Mouse (Mus musculus) cortical plate, adult 2 months (tissue): ENCODE measurements around the gene Wfdc6a. TPM values are rescaled to one million over a fixed set of nuclear protein-coding genes. Genes with fewer than 3 reads are reported as not detected.

ENCODE experiments used
- H3K27ac ChIP-seq: fragments of 200-500 bp; 2 replicates; pipeline ENCODE4 v1.5.1; 2012; ENCODE audit warnings: low read length, control low read depth, inconsistent platforms; ENCODE audit not compliant: insufficient read depth
- H3K4me1 ChIP-seq: fragments of 200-500 bp; 2 replicates; pipeline ENCODE4 v1.6.1; 2011; ENCODE audit warnings: low read length; ENCODE audit not compliant: control insufficient read depth, insufficient read depth
- H3K4me3 ChIP-seq: fragments of 200-500 bp; 2 replicates; pipeline ENCODE4 v1.5.1; 2011; ENCODE audit warnings: mild to moderate bottlenecking, low read length, control low read depth; ENCODE audit not compliant: insufficient read depth
- CTCF ChIP-seq: fragments of 200-500 bp; IDR thresholded peaks from 2 replicates; pipeline ENCODE4 v1.5.1; 2011; ENCODE audit warnings: mild to moderate bottlenecking, control low read depth, low read length; ENCODE audit not compliant: insufficient read depth; ENCODE audit errors: extremely low read depth
- POLR2A ChIP-seq: fragments of 200-500 bp; IDR thresholded peaks from 2 replicates; pipeline ENCODE4 v1.6.1; 2011; ENCODE audit warnings: mild to moderate bottlenecking, low read length, control low read depth; ENCODE audit not compliant: insufficient read depth; ENCODE audit errors: extremely low read depth
- polyA plus RNA-seq: library from polyadenylated mRNA; depleted of rRNA; stranded (reverse); fragments of >200 nt; gene quantifications from 2 replicates; pipeline ENCODE4 v1.2.3, GENCODE M21; 2012; rRNA removed

Wfdc6a gene
- polyA plus RNA-seq, 1 experiment, result not detected

- no peaks in the 10 kb centered on the region for H3K4me1 ChIP-seq
- H3K4me3 ChIP-seq, result no peak overlapping the region
- TF ChIP-seq POLR2A (no peak), CTCF (no peak)
- no peak overlapping the region for H3K27ac ChIP-seq
Observed at GRCm38 (mm10) chr2:164534315-164534714, 50.9 kb downstream of the Wfdc6a start.

- H3K4me3 ChIP-seq, result no peak overlapping the region
- no peak overlapping the region for H3K27ac ChIP-seq
- H3K4me1 ChIP-seq, result no peaks in the 10 kb centered on the region
- TF ChIP-seq POLR2A (no peak), CTCF (peak; percentile 86)
Observed at GRCm38 (mm10) chr2:164531169-164531568, 54.1 kb downstream of the Wfdc6a start.

Other genes starting within 250 kb of the Wfdc6a start
- gene Slpi, start 196.4 kb downstream of the Wfdc6a start, polyA plus RNA-seq, result 0.33 and 1.5 TPM in 2 replicates
- 1.1 and 1.3 TPM in 2 replicates for gene Rbpjl, start 182.3 kb downstream of the Wfdc6a start, polyA plus RNA-seq
- gene Matn4, start 180.3 kb downstream of the Wfdc6a start, polyA plus RNA-seq, result 16.2 and 17.4 TPM in 2 replicates
- gene Sdc4, start 141.6 kb downstream of the Wfdc6a start, polyA plus RNA-seq, result 47.1 and 50.7 TPM in 2 replicates
- gene Sys1, start 128.5 kb downstream of the Wfdc6a start, polyA plus RNA-seq, result 58.1 and 64.5 TPM in 2 replicates
- gene Gm20458, start 124.5 kb downstream of the Wfdc6a start, polyA plus RNA-seq, result 7.4 and 9.5 TPM in 2 replicates
- not detected in 2 replicates for gene Trp53tg5, start 111.7 kb downstream of the Wfdc6a start, polyA plus RNA-seq
- 250 and 313 TPM in 2 replicates for gene Dbndd2, start 99.3 kb downstream of the Wfdc6a start, polyA plus RNA-seq
- gene Pigt, start 87.9 kb downstream of the Wfdc6a start, polyA plus RNA-seq, result 71.6 and 73.6 TPM in 2 replicates
- 0.49 and 1.3 TPM in 2 replicates for gene Wfdc2, start 23.0 kb downstream of the Wfdc6a start, polyA plus RNA-seq
- gene Spint3, start 12.0 kb downstream of the Wfdc6a start, polyA plus RNA-seq, result not detected in 2 replicates
- gene Eppin, start 8.1 kb upstream of the Wfdc6a start, polyA plus RNA-seq, result not detected in 2 replicates
- gene Wfdc6b, start 28.1 kb upstream of the Wfdc6a start, polyA plus RNA-seq, result not detected in 2 replicates
- not detected in 2 replicates for gene Wfdc8, start 28.2 kb upstream of the Wfdc6a start, polyA plus RNA-seq
- gene Wfdc16, start 53.3 kb upstream of the Wfdc6a start, polyA plus RNA-seq, result not detected in 2 replicates
- not detected in 2 replicates for gene Wfdc10, start 70.6 kb upstream of the Wfdc6a start, polyA plus RNA-seq
- not detected in 2 replicates for gene Wfdc9, start 71.1 kb upstream of the Wfdc6a start, polyA plus RNA-seq
- gene Wfdc11, start 88.6 kb upstream of the Wfdc6a start, polyA plus RNA-seq, result not detected in 2 replicates
- not detected in 2 replicates for gene Wfdc13, start 99.7 kb upstream of the Wfdc6a start, polyA plus RNA-seq
- gene Spint4, start 113.1 kb upstream of the Wfdc6a start, polyA plus RNA-seq, result not detected in 2 replicates
- gene Spint5, start 129.9 kb upstream of the Wfdc6a start, polyA plus RNA-seq, result not detected in 2 replicates
- 2.4 and 2.6 TPM in 2 replicates for gene Wfdc3, start 160.5 kb upstream of the Wfdc6a start, polyA plus RNA-seq
- gene Dnttip1, start 160.5 kb upstream of the Wfdc6a start, polyA plus RNA-seq, result 35.5 and 36.4 TPM in 2 replicates
- gene Ube2c, start 184.5 kb upstream of the Wfdc6a start, polyA plus RNA-seq, result 1.4 and 3.0 TPM in 2 replicates
- gene Tnnc2, start 194.5 kb upstream of the Wfdc6a start, polyA plus RNA-seq, result 1.3 and 1.6 TPM in 2 replicates
- gene Snx21, start 200.4 kb upstream of the Wfdc6a start, polyA plus RNA-seq, result 55.7 and 64.2 TPM in 2 replicates
- gene Acot8, start 219.4 kb upstream of the Wfdc6a start, polyA plus RNA-seq, result 29.8 and 30.3 TPM in 2 replicates
- 7.2 and 7.6 TPM in 2 replicates for gene Zswim3, start 219.7 kb upstream of the Wfdc6a start, polyA plus RNA-seq
- 17.0 and 17.3 TPM in 2 replicates for gene Zswim1, start 237.2 kb upstream of the Wfdc6a start, polyA plus RNA-seq
- gene Spata25, start 243.1 kb upstream of the Wfdc6a start, polyA plus RNA-seq, result 0.23 and 0.66 TPM in 2 replicates
- 200 and 204 TPM in 2 replicates for gene Ctsa, start 247.4 kb upstream of the Wfdc6a start, polyA plus RNA-seq
- 5.0 and 5.2 TPM in 2 replicates for gene Neurl2, start 248.0 kb upstream of the Wfdc6a start, polyA plus RNA-seq